Mouse (Mus musculus): Measurements from ENCODE around the gene Bpifa2. TPM values are rescaled to one million over a fixed set of nuclear protein-coding genes. Genes with fewer than 3 reads are reported as not detected.
"Not testable (repeated sequence)": the region's sequence is repeated elsewhere in the genome, so short reads cannot be mapped to it uniquely, and the experiment has no call there.

Bpifa2 gene
- not detected for total RNA-seq (2021)
- long read RNA-seq, experiment 1, result 0 reads
- long read RNA-seq, experiment 2, result 0 reads

- no peak for DNase-seq
These were observed at the start of gene Bpifa2 for GRCm38 (mm10) chr2:154007965-154008364. Bpifa2 (plus strand) TSS chr2:154008265.

GRCm38 (mm10) chr2:153962821-153963331 is 45.2 kb upstream of the Bpifa2 start:
- DNase-seq, result no peak

- DNase-seq, result no peak
These were observed 44.7 kb upstream of the Bpifa2 start for GRCm38 (mm10) chr2:153963334-153963733.

- DNase-seq, result no peak
These were observed 37.8 kb upstream of the Bpifa2 start for GRCm38 (mm10) chr2:153970221-153970620.

DNA sequence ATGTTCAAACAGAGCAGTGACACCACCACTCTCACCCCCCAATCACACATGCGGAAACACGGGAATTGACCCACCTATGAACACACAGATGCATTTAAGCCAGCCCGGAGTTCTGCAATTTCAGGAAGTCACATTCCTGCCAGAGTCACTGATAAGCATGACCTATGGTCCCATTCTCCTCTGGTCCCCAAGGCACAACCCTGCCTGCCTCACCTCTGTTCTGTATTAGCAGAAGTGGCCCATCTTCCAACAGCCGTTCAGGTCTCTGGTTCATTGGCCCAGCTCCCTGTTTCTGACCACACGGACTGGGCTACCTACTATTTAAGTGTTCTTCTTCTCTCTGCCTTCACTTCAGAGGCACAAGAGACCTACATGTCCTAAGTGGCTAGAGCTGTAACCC is 33.5 kb upstream of the Bpifa2 start, which contains the start of gene Bpifa6:
Bpifa6 (plus strand) TSS at position 364 of the 400 bp plus-strand sequence.
- no peak for DNase-seq

- DNase-seq, result peak; percentile 13
These were observed 12.3 kb upstream of the Bpifa2 start for GRCm38 (mm10) chr2:153995770-153996169.

- DNase-seq, result no peak
These were observed 7.6 kb upstream of the Bpifa2 start for GRCm38 (mm10) chr2:154000501-154000900.

- DNase-seq, result no peak
These were observed 7.0 kb upstream of the Bpifa2 start for GRCm38 (mm10) chr2:154001056-154001455.

- no peak for DNase-seq
These were observed 3.6 kb upstream of the Bpifa2 start for GRCm38 (mm10) chr2:154004456-154004855.

GRCm38 (mm10) chr2:154005094-154005493 is 3.0 kb upstream of the Bpifa2 start:
- no peak for DNase-seq

- DNase-seq, result no peak
These were observed 2.3 kb upstream of the Bpifa2 start for GRCm38 (mm10) chr2:154005734-154006133.

GRCm38 (mm10) chr2:154006331-154006730 is 1.7 kb upstream of the Bpifa2 start:
- DNase-seq, result no peak

DNA sequence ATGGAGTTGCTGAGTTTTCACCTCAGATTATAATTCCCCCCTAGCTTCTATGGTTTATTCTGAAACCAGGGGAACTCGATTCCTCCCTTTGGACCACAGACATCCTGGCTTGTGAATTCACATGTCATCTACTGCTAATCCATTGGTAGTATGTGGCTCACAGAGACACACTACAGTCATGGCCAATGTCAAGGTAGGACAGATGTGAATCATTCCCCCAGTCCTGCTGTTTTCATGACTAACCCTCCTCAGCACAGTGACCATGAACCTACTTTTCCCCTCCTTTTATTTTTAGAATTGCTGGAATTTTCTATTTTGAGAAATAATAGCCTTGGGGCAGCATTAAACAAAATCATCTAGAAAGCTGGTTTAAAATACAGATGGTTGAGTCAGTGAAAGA is 684 bp upstream of the Bpifa2 start:
- no peak for DNase-seq

DNA sequence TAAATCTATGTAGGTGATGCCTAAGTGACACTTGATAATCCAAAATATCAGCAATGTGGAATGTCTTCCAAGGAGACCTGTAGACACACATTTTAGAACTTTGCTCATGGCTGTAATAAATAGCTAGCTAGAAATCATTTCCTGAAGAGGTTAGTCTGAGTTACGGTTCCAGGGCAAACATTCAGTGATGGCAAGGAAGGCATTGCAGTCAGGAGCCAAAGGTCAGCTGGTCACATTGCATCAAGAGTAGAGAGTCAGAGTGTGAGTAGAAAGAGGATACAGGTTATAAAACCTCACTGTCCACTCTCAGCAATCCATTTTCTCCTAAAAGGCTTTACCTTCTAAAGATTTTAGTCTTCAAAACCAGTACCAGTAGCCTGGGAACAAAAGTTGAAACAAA is 9.9 kb downstream of the Bpifa2 start:
- DNase-seq, result no peak

GRCm38 (mm10) chr2:154024676-154025075 is 16.6 kb downstream of the Bpifa2 start:
- not testable (repeated sequence) for DNase-seq

GRCm38 (mm10) chr2:154038932-154039331 is 30.9 kb downstream of the Bpifa2 start:
- DNase-seq, result no peak

DNA sequence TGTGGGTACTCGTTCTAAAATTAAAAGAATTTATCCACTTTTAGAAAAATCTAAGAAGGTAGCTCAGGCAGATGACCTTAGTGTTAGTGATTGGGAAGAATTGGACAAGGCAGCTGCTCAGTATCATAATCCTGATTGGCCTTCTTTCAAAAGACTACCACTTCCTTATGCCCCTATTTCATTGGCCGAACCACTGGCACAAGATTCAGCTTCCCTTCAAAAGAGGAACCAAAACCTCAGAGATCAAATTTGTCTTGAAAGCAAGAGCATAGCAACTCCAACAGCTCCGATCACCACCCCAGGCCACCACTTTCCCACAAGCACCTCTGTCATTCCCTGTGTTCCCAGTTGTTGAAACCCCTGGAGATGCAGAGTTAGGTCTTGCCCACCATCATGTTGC is 36.7 kb downstream of the Bpifa2 start:
- DNase-seq, result no peak

DNA sequence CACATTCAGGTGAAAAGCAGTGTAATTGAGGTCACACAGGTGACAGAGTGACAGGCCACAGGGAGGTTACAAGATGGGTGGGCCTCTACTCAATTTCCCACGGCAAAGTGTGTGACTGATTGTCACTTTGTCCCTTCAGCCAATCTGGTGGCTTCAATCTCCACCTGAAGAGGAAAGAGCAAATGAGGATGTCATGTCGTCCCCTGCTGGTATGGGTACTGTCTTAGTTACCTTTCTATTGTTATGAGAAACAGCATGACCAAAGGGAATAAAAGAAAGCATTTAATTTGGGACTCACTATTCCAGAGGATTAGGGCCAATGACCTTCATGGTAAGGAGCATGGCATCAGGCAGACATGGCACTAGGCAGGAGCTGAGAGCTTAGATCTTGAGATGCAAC is 50.6 kb downstream of the Bpifa2 start:
- DNase-seq, result no peak

Other genes with a start within 250 kb of the Bpifa2 start
- gene Efcab8, start 228.3 kb upstream of the Bpifa2 start, total RNA-seq (2021), result not detected
- gene Sun5, start 137.2 kb upstream of the Bpifa2 start, total RNA-seq (2021), result not detected
- gene Bpifb2, start 133.2 kb upstream of the Bpifa2 start, total RNA-seq (2021), result not detected
- not detected for gene Bpifb6, start 107.9 kb upstream of the Bpifa2 start, total RNA-seq (2021)
- not detected for gene Bpifb3, start 90.0 kb upstream of the Bpifa2 start, total RNA-seq (2021)
- gene Bpifb4, start 70.1 kb upstream of the Bpifa2 start, total RNA-seq (2021), result not detected
- gene Bpifa6, start 33.3 kb upstream of the Bpifa2 start, total RNA-seq (2021), result not detected
- not detected for gene Bpifa3, start 122.1 kb downstream of the Bpifa2 start, total RNA-seq (2021)
- gene Bpifa1, start 134.6 kb downstream of the Bpifa2 start, total RNA-seq (2021), result not detected
- gene Bpifa5, start 154.3 kb downstream of the Bpifa2 start, total RNA-seq (2021), result not detected
- not detected for gene Bpifb1, start 182.6 kb downstream of the Bpifa2 start, total RNA-seq (2021)
- not detected for gene Bpifb5, start 215.5 kb downstream of the Bpifa2 start, total RNA-seq (2021)
- gene Bpifb9a, start 249.6 kb downstream of the Bpifa2 start, total RNA-seq (2021), result not detected

All from gastrocnemius, postnatal 25 days (tissue).